Mouse (Mus musculus): ENCODE results near the gene Polh. TPM values are rescaled to one million over a fixed set of nuclear protein-coding genes. Genes with fewer than 3 reads are reported as not detected.

Gene Polh
- total and polyA plus RNA-seq, 2 experiments from 2014 or later, result 7.8 to 11.0 TPM

DNA sequence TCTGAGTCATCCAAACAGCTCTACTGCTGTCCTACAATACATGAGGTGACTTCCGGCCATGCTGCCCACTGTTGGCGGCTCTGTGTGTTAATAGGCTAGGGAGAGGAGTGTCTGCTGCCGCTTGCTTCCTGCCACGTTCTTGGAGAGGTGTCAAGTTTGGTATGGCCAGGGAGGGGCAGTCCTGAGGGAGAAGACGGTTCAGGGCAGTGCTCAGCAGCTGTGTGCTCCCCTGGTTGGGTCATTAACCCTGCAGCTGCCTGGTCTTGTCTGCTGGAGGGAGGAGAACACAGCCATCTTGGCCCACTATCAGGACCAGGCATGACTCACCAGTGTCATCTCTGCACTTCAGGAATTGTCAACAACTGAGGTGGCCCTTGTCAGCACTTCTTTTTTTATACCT is 34.1 kb downstream of the Polh start:
- peak; percentile 31 for ATAC-seq (ENCODE audit: insufficient read depth, low read depth)
- peak overlapping the region; percentile 57 for H3K27ac ChIP-seq (ENCODE audit: low read depth)
- H3K4me2 ChIP-seq (ENCODE audit: low read depth, low read length), result no peak overlapping the region
- no peaks in the 10 kb centered on the region for H3K27me3 ChIP-seq (ENCODE audit: control insufficient read depth, insufficient read depth, low read length)
- no peaks in the 10 kb centered on the region for H3K9me3 ChIP-seq (replicated peaks; ENCODE audit: control insufficient read depth, low read length)
- DNase-seq (ENCODE audit: low spot score), result no peak
- WGBS, result 24% methylated on average over 5 of the region's 5 CpGs
- H3K4me1 ChIP-seq (ENCODE audit: control insufficient read depth, insufficient read depth), result peaks cover 15% of the 10 kb centered on the region
- peaks cover 84% of the 10 kb centered on the region for H3K36me3 ChIP-seq (replicated peaks; ENCODE audit: control insufficient read depth, insufficient read depth, low read length)
- H3K9ac ChIP-seq (replicated peaks; ENCODE audit: low read depth, low read length), result no peak overlapping the region
- TF ChIP-seq CTCF (IDR thresholded peaks at IDR 0.05; ENCODE audit: low read depth) (0 out of 2 replicates have a peak, but pooled peaks have one; percentile 7), EP300 (IDR thresholded peaks at IDR 0.05; ENCODE audit: low read depth) (no peak)
- no peak overlapping the region for H3K4me3 ChIP-seq (ENCODE audit: low read depth, low read length)

DNA sequence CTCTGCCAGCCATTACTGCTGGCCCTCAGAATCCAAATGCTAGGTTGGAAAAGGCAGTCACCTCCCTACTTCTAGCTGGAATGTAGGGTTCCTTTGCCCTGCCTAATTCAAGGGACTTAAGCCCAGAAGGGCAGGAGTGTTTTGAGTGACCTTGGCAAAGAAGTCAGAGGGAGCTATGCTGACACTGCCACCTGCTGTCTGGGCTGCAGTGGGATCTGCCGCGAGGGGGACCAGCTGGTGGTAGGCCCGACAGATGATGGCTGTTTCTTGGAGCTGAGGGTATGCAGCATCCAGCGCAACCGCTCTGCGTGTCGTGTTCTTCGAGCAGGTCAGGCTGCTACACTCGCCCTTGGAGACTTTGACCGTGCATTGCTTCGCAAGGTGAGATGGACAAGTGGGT is 35.4 kb downstream of the Polh start:
- DNase-seq (ENCODE audit: low spot score), result peak; percentile 63
- H3K27ac ChIP-seq (ENCODE audit: low read depth), result peak overlapping the region; percentile 66
- H3K9me3 ChIP-seq (replicated peaks; ENCODE audit: control insufficient read depth, low read length), result no peaks in the 10 kb centered on the region
- H3K27me3 ChIP-seq (ENCODE audit: control insufficient read depth, insufficient read depth, low read length), result no peaks in the 10 kb centered on the region
- peaks cover 24% of the 10 kb centered on the region for H3K4me1 ChIP-seq (ENCODE audit: control insufficient read depth, insufficient read depth)
- WGBS, result 82% methylated on average over 11 of the region's 11 CpGs
- ATAC-seq (ENCODE audit: insufficient read depth, low read depth), result peak; percentile 21; the same call in 1 of the 2 replicates
- H3K9ac ChIP-seq (replicated peaks; ENCODE audit: low read depth, low read length), result peak overlapping the region; percentile 28; the same call in 1 of the 2 replicates
- peaks cover 71% of the 10 kb centered on the region for H3K36me3 ChIP-seq (replicated peaks; ENCODE audit: control insufficient read depth, insufficient read depth, low read length)
- H3K4me3 ChIP-seq (ENCODE audit: low read depth, low read length), result no peak overlapping the region
- H3K4me2 ChIP-seq (ENCODE audit: low read depth, low read length), result no peak overlapping the region
- TF ChIP-seq EP300 (IDR thresholded peaks at IDR 0.05; ENCODE audit: low read depth) (no peak), CTCF (IDR thresholded peaks at IDR 0.05; ENCODE audit: low read depth) (peak; percentile 72)

DNA sequence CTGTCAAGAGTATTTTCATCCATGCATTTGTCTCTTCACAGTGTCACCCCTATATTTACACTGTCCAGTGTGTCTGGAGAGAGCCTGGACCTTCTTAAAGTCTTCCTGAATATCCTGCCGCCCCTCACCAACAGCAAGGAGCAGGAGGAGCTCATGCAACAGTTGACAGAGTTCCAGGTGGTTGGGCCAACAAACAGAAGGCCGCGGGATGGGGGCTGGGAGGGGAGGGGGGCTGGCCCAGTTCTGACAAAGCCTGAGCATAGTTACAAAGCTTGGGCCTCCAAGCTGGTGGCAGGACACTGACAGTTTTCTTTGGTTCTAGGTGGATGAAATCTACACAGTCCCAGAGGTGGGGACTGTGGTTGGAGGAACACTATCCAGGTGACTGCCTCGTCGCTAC is 36.2 kb downstream of the Polh start:
- 80% methylated on average over 5 of the region's 5 CpGs for WGBS
- H3K27ac ChIP-seq (ENCODE audit: low read depth), result peak overlapping the region; percentile 66
- no peak overlapping the region for H3K4me2 ChIP-seq (ENCODE audit: low read depth, low read length)
- DNase-seq (ENCODE audit: low spot score) (no peak), ATAC-seq (ENCODE audit: insufficient read depth, low read depth) (no peak)
- H3K9me3 ChIP-seq (replicated peaks; ENCODE audit: control insufficient read depth, low read length), result no peaks in the 10 kb centered on the region
- 0 out of 2 replicates have a peak overlapping the region, but pooled peaks have one; percentile 28 for H3K9ac ChIP-seq (replicated peaks; ENCODE audit: low read depth, low read length)
- H3K4me1 ChIP-seq (ENCODE audit: control insufficient read depth, insufficient read depth), result peaks cover 31% of the 10 kb centered on the region
- H3K4me3 ChIP-seq (ENCODE audit: low read depth, low read length), result no peak overlapping the region
- no peaks in the 10 kb centered on the region for H3K27me3 ChIP-seq (ENCODE audit: control insufficient read depth, insufficient read depth, low read length)
- TF ChIP-seq EP300 (IDR thresholded peaks at IDR 0.05; ENCODE audit: low read depth) (no peak), CTCF (IDR thresholded peaks at IDR 0.05; ENCODE audit: low read depth) (no peak)
- peaks cover 67% of the 10 kb centered on the region for H3K36me3 ChIP-seq (replicated peaks; ENCODE audit: control insufficient read depth, insufficient read depth, low read length)

DNA sequence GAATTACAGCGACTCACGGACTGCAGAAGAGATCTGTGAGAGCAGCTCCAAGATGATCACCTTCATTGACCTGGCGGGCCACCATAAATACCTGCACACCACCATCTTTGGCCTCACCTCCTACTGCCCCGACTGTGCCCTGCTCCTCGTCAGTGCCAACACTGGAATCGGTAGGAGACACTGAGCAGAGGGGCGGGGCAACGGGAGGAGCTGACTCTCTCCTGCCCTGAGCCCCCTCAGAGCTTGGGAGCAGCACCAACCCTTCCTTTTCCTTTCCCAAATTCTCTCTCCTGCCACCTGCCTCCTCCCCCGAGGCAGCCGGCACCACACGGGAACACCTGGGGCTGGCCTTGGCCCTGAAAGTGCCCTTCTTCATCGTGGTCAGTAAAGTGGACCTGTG is 37.0 kb downstream of the Polh start:
- Histone ChIP-seq H3K9me3 (replicated peaks; ENCODE audit: control insufficient read depth, low read length) (no peaks in the 10 kb centered on the region), H3K4me2 (ENCODE audit: low read depth, low read length) (no peak overlapping the region), H3K4me1 (ENCODE audit: control insufficient read depth, insufficient read depth) (peaks cover 31% of the 10 kb centered on the region), H3K36me3 (replicated peaks; ENCODE audit: control insufficient read depth, insufficient read depth, low read length) (peaks cover 67% of the 10 kb centered on the region), H3K4me3 (ENCODE audit: low read depth, low read length) (no peak overlapping the region), H3K27me3 (ENCODE audit: control insufficient read depth, insufficient read depth, low read length) (no peaks in the 10 kb centered on the region), H3K27ac (ENCODE audit: low read depth) (no peak overlapping the region), H3K9ac (replicated peaks; ENCODE audit: low read depth, low read length) (no peak overlapping the region)
- no peak for ATAC-seq (ENCODE audit: insufficient read depth, low read depth)
- DNase-seq (ENCODE audit: low spot score), result no peak
- 82% methylated on average over 11 of the region's 12 CpGs for WGBS
- TF ChIP-seq CTCF (IDR thresholded peaks at IDR 0.05; ENCODE audit: low read depth) (no peak), EP300 (IDR thresholded peaks at IDR 0.05; ENCODE audit: low read depth) (no peak)

DNA sequence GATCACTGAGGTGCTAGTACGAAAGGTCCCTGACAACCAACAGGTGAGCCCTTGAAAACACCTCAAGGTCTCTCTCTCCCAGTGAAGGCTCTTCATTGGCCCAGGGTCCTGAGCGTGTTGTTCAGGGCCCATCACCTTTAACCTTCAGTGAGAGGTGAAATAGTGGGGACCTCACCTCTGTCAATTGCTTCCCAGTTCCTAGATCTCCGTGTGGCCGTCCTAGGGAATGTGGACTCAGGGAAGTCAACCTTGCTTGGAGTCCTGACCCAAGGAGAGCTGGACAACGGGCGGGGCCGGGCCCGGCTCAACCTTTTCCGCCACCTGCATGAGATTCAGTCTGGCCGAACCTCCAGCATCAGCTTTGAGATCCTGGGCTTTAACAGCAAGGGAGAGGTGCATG is 37.7 kb downstream of the Polh start:
- 92% methylated on average over 10 of the region's 10 CpGs for WGBS
- no peak for ATAC-seq (ENCODE audit: insufficient read depth, low read depth)

DNA sequence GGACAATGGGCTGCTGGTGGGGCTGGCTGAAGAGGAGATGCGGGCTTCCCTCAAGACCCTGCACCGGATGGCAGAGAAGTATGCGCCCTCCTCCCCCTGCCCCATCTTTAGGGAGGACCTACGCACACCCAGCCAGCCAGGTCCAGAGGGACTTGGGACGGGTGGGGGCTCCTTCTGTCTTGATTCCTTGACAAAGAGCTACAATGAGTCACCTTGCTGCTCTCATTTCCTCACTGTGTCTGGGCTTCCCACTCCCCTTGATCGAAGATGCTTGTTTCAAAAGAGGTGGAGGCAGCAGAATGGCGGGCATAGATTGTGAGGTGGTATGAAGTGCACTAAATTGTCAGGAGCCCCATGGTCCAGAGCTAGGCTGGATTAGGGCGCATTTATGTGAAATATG is 38.1 kb downstream of the Polh start:
- peaks cover 33% of the 10 kb centered on the region for H3K4me1 ChIP-seq (ENCODE audit: control insufficient read depth, insufficient read depth)
- 86% methylated on average over 8 of the region's 8 CpGs for WGBS
- H3K9ac ChIP-seq (replicated peaks; ENCODE audit: low read depth, low read length), result no peak overlapping the region
- H3K27me3 ChIP-seq (ENCODE audit: control insufficient read depth, insufficient read depth, low read length), result no peaks in the 10 kb centered on the region
- peaks cover 56% of the 10 kb centered on the region for H3K36me3 ChIP-seq (replicated peaks; ENCODE audit: control insufficient read depth, insufficient read depth, low read length)
- no peak overlapping the region for H3K4me3 ChIP-seq (ENCODE audit: low read depth, low read length)
- no peak overlapping the region for H3K4me2 ChIP-seq (ENCODE audit: low read depth, low read length)
- TF ChIP-seq EP300 (IDR thresholded peaks at IDR 0.05; ENCODE audit: low read depth), result no peak
- no peak for TF ChIP-seq CTCF (IDR thresholded peaks at IDR 0.05; ENCODE audit: low read depth)
- ATAC-seq (ENCODE audit: insufficient read depth, low read depth) (no peak), DNase-seq (ENCODE audit: low spot score) (no peak)
- H3K27ac ChIP-seq (ENCODE audit: low read depth), result no peak overlapping the region
- H3K9me3 ChIP-seq (replicated peaks; ENCODE audit: control insufficient read depth, low read length), result no peaks in the 10 kb centered on the region

More for the DNA sequence above, 37.7 kb downstream of the Polh start:
- DNase-seq (ENCODE audit: low spot score), result no peak
- no peak overlapping the region for H3K4me3 ChIP-seq (ENCODE audit: low read depth, low read length)
- no peak overlapping the region for H3K27ac ChIP-seq (ENCODE audit: low read depth)
- H3K27me3 ChIP-seq (ENCODE audit: control insufficient read depth, insufficient read depth, low read length), result no peaks in the 10 kb centered on the region
- no peak overlapping the region for H3K9ac ChIP-seq (replicated peaks; ENCODE audit: low read depth, low read length)
- no peaks in the 10 kb centered on the region for H3K9me3 ChIP-seq (replicated peaks; ENCODE audit: control insufficient read depth, low read length)
- H3K4me1 ChIP-seq (ENCODE audit: control insufficient read depth, insufficient read depth), result peaks cover 31% of the 10 kb centered on the region
- H3K4me2 ChIP-seq (ENCODE audit: low read depth, low read length), result no peak overlapping the region
- peaks cover 61% of the 10 kb centered on the region for H3K36me3 ChIP-seq (replicated peaks; ENCODE audit: control insufficient read depth, insufficient read depth, low read length)
- TF ChIP-seq EP300 (IDR thresholded peaks at IDR 0.05; ENCODE audit: low read depth) (no peak), CTCF (IDR thresholded peaks at IDR 0.05; ENCODE audit: low read depth) (no peak)
